Mouse (Mus musculus) cerebellum, adult 2 months (tissue): ENCODE data around the gene Asb3.

Experiments
- CTCF ChIP-seq: fragments of 200-500 bp; IDR thresholded peaks from 2 replicates; pipeline ENCODE4 v1.5.1; 2011; ENCODE audit warnings: low read depth, mild to moderate bottlenecking, control low read depth, low read length, moderate library complexity, borderline replicate concordance; ENCODE audit not compliant: insufficient read depth
- POLR2A ChIP-seq: fragments of 200-500 bp; IDR thresholded peaks from 2 replicates; pipeline ENCODE4 v1.6.1; 2011; ENCODE audit warnings: low read length, control low read depth, borderline replicate concordance; ENCODE audit not compliant: insufficient read depth

- TF ChIP-seq CTCF (no peak), POLR2A (no peak)
Observed at GRCm38 (mm10) chr11:30888153-30888552, 2.9 kb downstream of the Asb3 start.
